ENCODE assay signal across 8 mouse cellular contexts in the genomic region with DNA sequence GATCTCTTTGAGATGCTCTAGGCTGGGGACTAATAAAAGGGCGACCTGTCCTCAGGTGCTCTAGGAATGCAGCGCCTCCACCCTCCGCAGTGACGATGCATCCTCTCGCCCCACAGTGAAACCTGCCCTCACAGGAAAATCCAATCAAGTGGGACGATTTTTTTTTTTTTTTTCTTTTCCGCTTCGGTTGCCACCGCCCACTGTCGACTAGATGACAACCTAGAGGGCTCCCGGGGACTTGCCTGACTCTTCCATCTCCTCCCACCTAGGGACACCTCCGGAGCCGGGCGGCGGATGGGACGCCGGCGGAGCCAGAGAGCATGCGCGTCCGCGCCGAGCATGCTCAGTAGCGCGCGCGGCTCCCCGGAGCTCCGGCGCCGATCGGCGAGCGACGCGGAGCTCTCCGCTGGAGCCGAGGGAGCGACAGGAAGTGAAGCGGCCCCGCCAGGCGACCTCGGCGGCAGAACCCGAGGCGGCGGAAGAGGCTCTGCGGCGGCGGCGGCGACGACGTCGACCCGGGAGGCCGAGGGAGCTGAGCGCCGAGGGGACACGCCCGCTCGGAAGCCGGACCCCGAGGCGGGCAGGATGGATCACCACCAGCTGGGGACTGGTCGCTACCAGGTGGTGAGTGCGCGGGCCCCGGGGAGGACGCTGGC. TPM values are rescaled to one million over a fixed set of nuclear protein-coding genes. Genes with fewer than 3 reads are reported as not detected.
DNase-seq lines count a peak whose midpoint lies in the region; ATAC-seq lines count a peak whose summit lies in the region.

A gene (plus strand): TSS at position 195 of the 656 bp plus-strand sequence.

- peak within 1 kb of the TSS; percentile 94 for H3K27ac ChIP-seq in hindbrain, embryonic 15.5 days (replicated peaks)

- peak; percentile 99 for ATAC-seq in hindbrain, embryonic 15.5 days (ENCODE audit: low FRiP score, low read depth)

- under 1% methylated on average over 70 of the region's 70 CpGs for WGBS in hindbrain, embryonic 15.5 days

- H3K4me2 ChIP-seq in hindbrain, embryonic 15.5 days: peak within 1 kb of the TSS; percentile 60

- peak; percentile 90 for DNase-seq in T-cell, adult 2 months (ENCODE audit: low spot score)
- DNase-seq in cerebellum, postnatal 25 days: peak; percentile 92 to 94
- DNase-seq in frontal cortex, postnatal 36 days (ENCODE audit: low spot score in 2 of 2): peak; percentile 89 to 90
- peak; percentile 77 to 90 for DNase-seq in left cerebral cortex, adult 8-10 months (ENCODE audit: low spot score in 2 of 2)
- DNase-seq in right cerebral cortex, postnatal 10 days (ENCODE audit: low spot score in 2 of 2): peak; percentile 92 to 93
- DNase-seq in urinary bladder, postnatal 25 days (ENCODE audit: low spot score): peak; percentile 85

- H3K9me3 ChIP-seq in hindbrain, embryonic 15.5 days: no peaks in the 10 kb centered on the region
- H3K9me3 ChIP-seq in megakaryocyte, embryonic 14.5 days: no peaks in the 10 kb centered on the region

- H3K4me3 ChIP-seq in hindbrain, embryonic 15.5 days: peak within 1 kb of the TSS; percentile 93
- peak within 1 kb of the TSS; percentile 95 for H3K4me3 ChIP-seq in megakaryocyte, embryonic 14.5 days (replicated peaks)

- H3K9ac ChIP-seq in hindbrain, embryonic 15.5 days: peak within 1 kb of the TSS; percentile 93

- H3K36me3 ChIP-seq in hindbrain, embryonic 15.5 days: no peaks in the 10 kb centered on the region
- no peaks in the 10 kb centered on the region for H3K36me3 ChIP-seq in megakaryocyte, embryonic 14.5 days (replicated peaks; ENCODE audit: low read length)

- no peaks in the 10 kb centered on the region for H3K27me3 ChIP-seq in hindbrain, embryonic 15.5 days
- H3K27me3 ChIP-seq in megakaryocyte, embryonic 14.5 days (replicated peaks): peaks cover 4% of the 10 kb centered on the region

- peaks cover 13% of the 10 kb centered on the region for H3K4me1 ChIP-seq in hindbrain, embryonic 15.5 days (replicated peaks)
- peaks cover 32% of the 10 kb centered on the region for H3K4me1 ChIP-seq in megakaryocyte, embryonic 14.5 days

RNA-seq across cellular contexts. Expression of the gene that starts here (rescaled TPM):
- polyA plus RNA-seq in hindbrain, embryonic 15.5 days (2015; fragmentation: Nextera tagmentation; extraction: Ambion mirVana): 109 and 113 TPM in 2 replicates
- 100 to 1,000 TPM in 2 of 4 experiments, 10 to 100 TPM in 2; 94.4 to 110 (median 102) TPM for total RNA-seq in left cerebral cortex, adult 8-10 months (2022)
- 3.0 and 9.5 TPM in 2 replicates for polyA plus RNA-seq in megakaryocyte, embryonic 14.5 days (2012; ENCODE audit: insufficient read depth, low replicate concordance)

Comparison
In these comparisons a context has a peak if more than half of its experiments do, and no peak if none do; other contexts are left out.
1. Peak in every context shown above with its lines: DNase-seq, ATAC-seq, H3K4me3 ChIP-seq and H3K27ac ChIP-seq.
2. RNA of the gene that starts here (polyA plus RNA-seq): 109 to 113 TPM in hindbrain, embryonic 15.5 days; 3.0 to 9.5 TPM in megakaryocyte, embryonic 14.5 days; every median in the first group is over 10 times any median in the second.